Mouse (Mus musculus): ENCODE results near the gene Vtn. TPM values are rescaled to one million over a fixed set of nuclear protein-coding genes. Genes with fewer than 3 reads are reported as not detected.

The Vtn gene
- polyA plus RNA-seq, 1 experiment from 2014 or later = 1,120 TPM

GRCm38 (mm10) chr11:78536690-78537084 lies 37.8 kb downstream of the Vtn start:
- ATAC-seq (ENCODE audit: low read depth) = no peak
- no peaks in the 10 kb centered on the region for H3K9me3 ChIP-seq (replicated peaks; ENCODE audit: control insufficient read depth, low read length)
- H3K4me3 ChIP-seq (ENCODE audit: low read depth, low read length) = peak overlapping the region; percentile 88
- H3K27me3 ChIP-seq (ENCODE audit: control insufficient read depth, insufficient read depth, low read depth, low read length) = no peaks in the 10 kb centered on the region
- under 1% methylated on average over 14 of the region's 14 CpGs for WGBS (ENCODE audit: insufficient replicate concordance)
- peak overlapping the region; percentile 76 for H3K4me2 ChIP-seq (ENCODE audit: low read depth, low read length)
- peaks cover 11% of the 10 kb centered on the region for H3K36me3 ChIP-seq (ENCODE audit: control insufficient read depth, insufficient read depth)
- H3K9ac ChIP-seq (ENCODE audit: low read depth, low read length) = peak overlapping the region; percentile 93
- peaks cover 20% of the 10 kb centered on the region for H3K4me1 ChIP-seq (ENCODE audit: control insufficient read depth, low read depth, low read length)
- peak overlapping the region; percentile 91 for H3K27ac ChIP-seq (ENCODE audit: low read length)

GRCm38 (mm10) chr11:78540358-78540757 lies 41.5 kb downstream of the Vtn start:
- ATAC-seq (ENCODE audit: low read depth) = no peak
- no peak overlapping the region for H3K9ac ChIP-seq (ENCODE audit: low read depth, low read length)
- peaks cover 12% of the 10 kb centered on the region for H3K4me1 ChIP-seq (ENCODE audit: control insufficient read depth, low read depth, low read length)
- H3K36me3 ChIP-seq (ENCODE audit: control insufficient read depth, insufficient read depth) = peaks cover 16% of the 10 kb centered on the region
- no peaks in the 10 kb centered on the region for H3K9me3 ChIP-seq (replicated peaks; ENCODE audit: control insufficient read depth, low read length)
- no peak overlapping the region for H3K4me2 ChIP-seq (ENCODE audit: low read depth, low read length)
- H3K4me3 ChIP-seq (ENCODE audit: low read depth, low read length) = no peak overlapping the region
- H3K27me3 ChIP-seq (ENCODE audit: control insufficient read depth, insufficient read depth, low read depth, low read length) = no peaks in the 10 kb centered on the region
- H3K27ac ChIP-seq (ENCODE audit: low read length) = no peak overlapping the region
- 63% methylated on average over 3 of the region's 3 CpGs for WGBS (ENCODE audit: insufficient replicate concordance)

GRCm38 (mm10) chr11:78544449-78545111 lies 45.7 kb downstream of the Vtn start:
- Histone ChIP-seq H3K9ac (ENCODE audit: low read depth, low read length) (no peak overlapping the region), H3K27me3 (ENCODE audit: control insufficient read depth, insufficient read depth, low read depth, low read length) (no peaks in the 10 kb centered on the region), H3K4me1 (ENCODE audit: control insufficient read depth, low read depth, low read length) (peaks cover 4% of the 10 kb centered on the region), H3K4me3 (ENCODE audit: low read depth, low read length) (no peak overlapping the region), H3K9me3 (replicated peaks; ENCODE audit: control insufficient read depth, low read length) (no peaks in the 10 kb centered on the region), H3K4me2 (ENCODE audit: low read depth, low read length) (no peak overlapping the region), H3K36me3 (ENCODE audit: control insufficient read depth, insufficient read depth) (peaks cover 16% of the 10 kb centered on the region), H3K27ac (ENCODE audit: low read length) (no peak overlapping the region)
- ATAC-seq (ENCODE audit: low read depth) = no peak
- 83% methylated on average over 7 of the region's 7 CpGs for whole genome bisulfite sequencing (ENCODE audit: insufficient replicate concordance)

GRCm38 (mm10) chr11:78545181-78545580 lies 46.3 kb downstream of the Vtn start:
- Histone ChIP-seq H3K9ac (ENCODE audit: low read depth, low read length) (no peak overlapping the region), H3K4me2 (ENCODE audit: low read depth, low read length) (no peak overlapping the region), H3K4me1 (ENCODE audit: control insufficient read depth, low read depth, low read length) (peaks cover 10% of the 10 kb centered on the region), H3K9me3 (replicated peaks; ENCODE audit: control insufficient read depth, low read length) (no peaks in the 10 kb centered on the region), H3K27me3 (ENCODE audit: control insufficient read depth, insufficient read depth, low read depth, low read length) (no peaks in the 10 kb centered on the region), H3K36me3 (ENCODE audit: control insufficient read depth, insufficient read depth) (peaks cover 16% of the 10 kb centered on the region), H3K4me3 (ENCODE audit: low read depth, low read length) (no peak overlapping the region), H3K27ac (ENCODE audit: low read length) (no peak overlapping the region)
- ATAC-seq (ENCODE audit: low read depth) = no peak
- 33% methylated on average over 8 of the region's 8 CpGs for WGBS (ENCODE audit: insufficient replicate concordance)

- H3K4me2 ChIP-seq (ENCODE audit: low read depth, low read length) = peak overlapping the region; percentile 96; the same call in 1 of the 2 replicates
- H3K4me3 ChIP-seq (ENCODE audit: low read depth, low read length) = no peak overlapping the region
- no peak overlapping the region for H3K9ac ChIP-seq (ENCODE audit: low read depth, low read length)
- peaks cover 3% of the 10 kb centered on the region; the same call in 1 of the 2 replicates for H3K36me3 ChIP-seq (ENCODE audit: control insufficient read depth, insufficient read depth)
- no peaks in the 10 kb centered on the region for H3K9me3 ChIP-seq (replicated peaks; ENCODE audit: control insufficient read depth, low read length)
- no peaks in the 10 kb centered on the region for H3K27me3 ChIP-seq (ENCODE audit: control insufficient read depth, insufficient read depth, low read depth, low read length)
- H3K4me1 ChIP-seq (ENCODE audit: control insufficient read depth, low read depth, low read length) = peaks cover 15% of the 10 kb centered on the region
- no peak overlapping the region for H3K27ac ChIP-seq (ENCODE audit: low read length)
- 47% methylated on average over 2 of the region's 2 CpGs for WGBS (ENCODE audit: insufficient replicate concordance)
- no peak for ATAC-seq (ENCODE audit: low read depth)
Measured at GRCm38 (mm10) chr11:78547718-78548460, 49.0 kb downstream of the Vtn start.

GRCm38 (mm10) chr11:78549491-78549987 lies 50.6 kb downstream of the Vtn start:
- H3K36me3 ChIP-seq (ENCODE audit: control insufficient read depth, insufficient read depth) = no peaks in the 10 kb centered on the region
- peak overlapping the region; percentile 96 for H3K4me2 ChIP-seq (ENCODE audit: low read depth, low read length)
- ATAC-seq (ENCODE audit: low read depth) = no peak
- 3% methylated on average over 5 of the region's 5 CpGs for WGBS (ENCODE audit: insufficient replicate concordance)
- H3K27me3 ChIP-seq (ENCODE audit: control insufficient read depth, insufficient read depth, low read depth, low read length) = no peaks in the 10 kb centered on the region
- H3K4me3 ChIP-seq (ENCODE audit: low read depth, low read length) = peak overlapping the region; percentile 88
- H3K9me3 ChIP-seq (replicated peaks; ENCODE audit: control insufficient read depth, low read length) = no peaks in the 10 kb centered on the region
- peaks cover 15% of the 10 kb centered on the region for H3K4me1 ChIP-seq (ENCODE audit: control insufficient read depth, low read depth, low read length)
- peak overlapping the region; percentile 87 for H3K27ac ChIP-seq (ENCODE audit: low read length)
- peak overlapping the region; percentile 82 for H3K9ac ChIP-seq (ENCODE audit: low read depth, low read length)

GRCm38 (mm10) chr11:78550168-78551058 lies 51.5 kb downstream of the Vtn start, which contains the start of gene Tmem97:
Gene Tmem97, minus strand, starts transcription at chr11:78550777.
- Histone ChIP-seq H3K4me2 (ENCODE audit: low read depth, low read length) (peak within 1 kb of the TSS; percentile 96), H3K27ac (ENCODE audit: low read length) (peak within 1 kb of the TSS; percentile 87), H3K27me3 (ENCODE audit: control insufficient read depth, insufficient read depth, low read depth, low read length) (no peaks in the 10 kb centered on the region), H3K4me1 (ENCODE audit: control insufficient read depth, low read depth, low read length) (peaks cover 22% of the 10 kb centered on the region), H3K9me3 (replicated peaks; ENCODE audit: control insufficient read depth, low read length) (no peaks in the 10 kb centered on the region), H3K4me3 (ENCODE audit: low read depth, low read length) (peak within 1 kb of the TSS; percentile 88), H3K36me3 (ENCODE audit: control insufficient read depth, insufficient read depth) (no peaks in the 10 kb centered on the region), H3K9ac (ENCODE audit: low read depth, low read length) (peak within 1 kb of the TSS; percentile 82)
- under 1% methylated on average over 60 of the region's 60 CpGs for WGBS (ENCODE audit: insufficient replicate concordance)
- peak; percentile 99 for ATAC-seq (ENCODE audit: low read depth)

- Histone ChIP-seq H3K4me2 (ENCODE audit: low read depth, low read length) (peak overlapping the region; percentile 96), H3K9me3 (replicated peaks; ENCODE audit: control insufficient read depth, low read length) (no peaks in the 10 kb centered on the region), H3K4me3 (ENCODE audit: low read depth, low read length) (peak overlapping the region; percentile 88), H3K4me1 (ENCODE audit: control insufficient read depth, low read depth, low read length) (peaks cover 28% of the 10 kb centered on the region), H3K27me3 (ENCODE audit: control insufficient read depth, insufficient read depth, low read depth, low read length) (no peaks in the 10 kb centered on the region), H3K36me3 (ENCODE audit: control insufficient read depth, insufficient read depth) (no peaks in the 10 kb centered on the region), H3K27ac (ENCODE audit: low read length) (peak overlapping the region; percentile 31; the same call in 1 of the 2 replicates), H3K9ac (ENCODE audit: low read depth, low read length) (peak overlapping the region; percentile 47)
- 24% methylated on average over 6 of the region's 6 CpGs for WGBS (ENCODE audit: insufficient replicate concordance)
- no peak for ATAC-seq (ENCODE audit: low read depth)
Measured at GRCm38 (mm10) chr11:78551059-78551398, 52.1 kb downstream of the Vtn start.
